Mouse (Mus musculus) retina, postnatal 7 days (tissue): ENCODE data around the gene Frat1.
"Not testable (repeated sequence)": the region's sequence is repeated elsewhere in the genome, so short reads cannot be mapped to it uniquely, and the experiment has no call there.

ENCODE experiments used
- DNase-seq: peaks from one replicate; pipeline ENCODE4 v3.0.0-alpha.2; 2012; ENCODE audit warnings: low read depth, low spot score

Frat1 gene

DNA sequence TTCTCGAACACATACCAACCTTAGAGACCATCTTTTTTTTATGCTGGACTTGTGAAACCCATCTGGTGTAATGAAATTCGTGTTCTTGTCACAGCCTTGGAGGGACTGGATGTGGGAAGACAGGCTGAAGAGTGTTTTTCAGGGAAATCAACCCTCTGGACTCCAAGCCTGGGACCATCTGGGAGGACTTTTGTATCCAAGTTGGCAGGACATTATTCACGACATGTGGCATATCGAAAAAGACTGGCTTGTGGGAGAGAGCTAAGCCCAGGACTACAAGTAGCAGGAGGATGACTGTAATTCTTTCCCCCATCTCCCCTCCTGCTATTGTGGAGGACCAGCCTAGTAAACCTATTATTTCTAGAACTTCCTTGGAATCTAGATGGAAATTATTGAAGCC is 12.4 kb downstream of the Frat1 start:
- no peak for DNase-seq

DNA sequence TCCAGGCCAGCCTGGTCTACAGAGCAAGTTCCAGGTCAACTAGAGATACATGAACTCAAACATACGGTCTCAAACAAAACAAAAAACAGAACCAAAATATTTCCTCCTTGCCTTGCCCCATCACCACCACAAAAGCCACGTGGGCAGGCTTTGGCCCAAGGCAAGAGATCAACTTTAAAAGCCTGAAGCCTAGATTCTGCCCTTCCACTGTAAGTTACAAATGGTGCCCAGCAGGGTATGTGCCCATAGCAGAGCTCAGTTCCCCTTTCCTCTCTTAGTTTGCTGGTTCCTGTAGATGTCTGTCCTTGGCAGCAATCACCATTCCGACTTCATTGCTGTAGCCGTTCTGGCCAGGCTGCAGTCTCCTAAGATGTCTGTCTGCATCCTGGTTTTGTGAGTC is 12.9 kb downstream of the Frat1 start:
- DNase-seq, result no peak

DNA sequence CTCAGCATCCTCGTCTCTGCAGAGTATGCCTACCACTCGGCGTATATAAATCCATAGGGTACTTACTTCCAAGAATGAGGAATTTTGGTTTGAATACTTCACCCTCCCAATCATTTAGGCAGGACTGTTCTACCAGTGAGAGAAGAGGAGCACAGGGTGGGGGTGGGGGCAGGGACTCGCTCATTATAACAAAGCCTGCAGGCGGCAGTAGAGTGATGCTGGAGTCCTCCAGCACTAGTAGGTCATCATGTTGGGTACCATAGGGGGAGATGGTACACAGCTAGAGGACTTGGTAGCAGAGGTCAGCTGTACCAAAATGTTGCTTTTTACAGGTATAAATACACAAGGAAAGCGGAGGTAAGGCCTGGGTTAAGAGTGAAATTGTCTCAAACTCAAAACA is 14.6 kb downstream of the Frat1 start:
- no peak for DNase-seq

DNA sequence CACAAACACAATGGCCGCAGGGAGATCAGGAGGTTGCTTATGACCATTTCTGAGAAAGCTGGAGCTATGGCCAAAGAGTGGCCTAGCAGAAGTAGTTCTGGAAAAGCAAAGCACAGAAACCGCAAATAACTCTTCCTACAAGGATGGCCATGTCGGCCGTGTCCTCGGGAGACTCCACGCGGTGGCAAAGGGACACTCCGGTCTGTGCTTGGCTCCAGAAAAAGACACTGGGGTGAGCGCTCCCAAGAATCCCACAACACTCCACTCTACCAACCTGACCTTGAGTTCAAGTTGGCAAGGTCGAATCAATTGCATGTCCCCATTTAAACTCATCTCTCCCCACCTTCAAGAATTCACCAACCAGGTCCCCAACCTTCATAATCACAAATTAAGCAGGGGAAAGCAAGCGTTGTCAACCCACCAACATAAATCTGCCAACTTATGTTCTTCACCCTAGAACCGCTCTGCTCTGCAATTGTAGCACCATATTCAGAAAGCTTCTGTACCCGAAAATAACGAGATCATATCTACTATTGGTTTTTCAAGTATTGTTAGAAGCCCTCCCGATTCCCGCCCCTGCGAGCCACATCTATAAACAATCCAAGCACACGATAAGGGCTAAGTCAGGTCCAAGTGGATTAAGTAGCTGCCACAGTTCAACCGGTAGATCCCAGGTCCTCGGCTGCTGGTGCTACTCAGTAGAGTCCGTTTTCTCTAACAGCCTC is 16.8 kb downstream of the Frat1 start:
- no peak for DNase-seq

DNA sequence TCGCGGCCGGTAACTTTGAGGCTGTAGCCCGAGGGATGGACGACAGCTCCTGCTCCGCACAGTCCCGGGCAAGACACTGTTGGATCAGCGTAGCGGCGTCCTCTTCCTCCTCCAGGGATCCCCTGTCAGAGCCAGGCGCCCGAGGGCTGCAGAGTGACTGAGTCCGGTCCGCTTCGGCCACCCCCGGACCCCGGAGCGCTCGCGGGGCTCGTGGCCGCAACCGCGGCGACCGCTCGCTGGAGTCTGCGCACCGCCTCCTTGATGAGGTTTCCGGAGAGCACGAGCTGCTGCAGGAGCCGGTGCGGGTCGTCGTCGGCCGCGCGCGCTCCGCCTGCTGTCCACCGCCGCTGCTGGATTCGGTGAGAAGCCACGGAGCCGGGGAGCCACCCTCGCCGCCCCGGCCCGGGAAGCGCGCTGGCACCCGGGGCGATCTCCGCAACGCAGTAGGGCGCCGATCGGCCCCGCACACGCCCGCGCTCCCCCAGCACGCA is 17.4 kb downstream of the Frat1 start:
- DNase-seq, result no peak

DNA sequence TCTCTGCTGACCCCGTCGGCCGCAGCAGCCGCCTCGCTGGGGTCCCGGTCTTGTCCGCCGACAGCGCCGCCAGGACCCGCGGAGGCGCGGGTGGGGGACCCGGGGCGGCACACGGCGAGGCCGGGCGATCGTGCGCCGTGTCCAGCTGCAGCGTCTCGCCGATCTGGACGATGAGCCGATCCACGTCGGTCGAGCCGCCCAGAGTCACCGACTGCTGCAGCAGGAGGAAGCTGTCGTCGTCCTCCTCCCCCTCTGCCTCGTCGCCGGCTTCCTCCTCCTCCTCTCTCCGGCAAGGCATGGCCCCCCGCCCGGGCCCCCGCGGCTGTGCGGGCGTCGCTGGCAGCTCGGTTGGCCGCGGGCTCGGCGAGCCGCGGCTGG is 17.8 kb downstream of the Frat1 start:
- not testable (repeated sequence) for DNase-seq

DNA sequence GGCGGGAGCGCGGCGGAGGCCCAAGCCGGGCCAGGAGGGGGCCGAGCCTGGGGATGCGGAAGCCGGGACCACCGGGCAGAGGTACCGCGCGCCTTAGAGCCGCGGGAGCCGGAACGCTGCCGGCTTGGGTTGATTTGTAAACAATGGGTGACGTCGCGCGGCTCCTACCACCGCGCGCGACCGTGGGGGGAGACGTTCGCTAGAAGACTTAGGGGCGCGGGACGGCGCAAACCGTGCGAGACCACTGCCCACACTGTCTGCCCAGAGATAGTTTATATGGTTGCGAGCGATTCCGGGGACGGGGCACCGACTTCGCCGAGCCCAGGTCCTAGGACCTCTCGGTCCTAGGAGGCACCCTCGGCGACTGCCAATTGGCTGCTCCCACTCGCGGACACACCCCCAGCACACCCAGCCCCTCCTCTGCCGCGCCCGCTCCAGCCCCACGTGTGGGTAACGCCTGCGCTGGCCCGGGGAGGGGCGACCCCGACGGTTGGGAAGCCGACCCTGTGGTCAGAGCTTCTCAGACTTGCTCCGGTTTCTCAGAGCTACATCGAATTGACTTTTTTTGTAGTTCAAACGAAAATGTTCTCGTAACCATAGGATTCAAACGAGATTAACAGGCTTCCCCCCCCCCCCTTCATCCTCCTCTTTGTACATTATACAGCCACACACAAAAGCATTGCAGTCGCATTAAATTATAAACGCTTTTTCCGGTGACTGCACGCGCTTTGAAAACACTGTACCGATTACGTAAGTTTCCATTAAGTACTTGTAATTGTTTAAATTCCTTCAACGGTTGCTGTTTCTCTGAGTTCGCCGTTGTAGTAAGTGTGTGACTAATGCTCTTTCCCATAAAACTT is 18.5 kb downstream of the Frat1 start, which contains the start of gene Frat2:
TSS of gene Frat2 (minus strand) at position 141 of the 860 bp plus-strand sequence.
- peak; percentile 81 for DNase-seq

DNA sequence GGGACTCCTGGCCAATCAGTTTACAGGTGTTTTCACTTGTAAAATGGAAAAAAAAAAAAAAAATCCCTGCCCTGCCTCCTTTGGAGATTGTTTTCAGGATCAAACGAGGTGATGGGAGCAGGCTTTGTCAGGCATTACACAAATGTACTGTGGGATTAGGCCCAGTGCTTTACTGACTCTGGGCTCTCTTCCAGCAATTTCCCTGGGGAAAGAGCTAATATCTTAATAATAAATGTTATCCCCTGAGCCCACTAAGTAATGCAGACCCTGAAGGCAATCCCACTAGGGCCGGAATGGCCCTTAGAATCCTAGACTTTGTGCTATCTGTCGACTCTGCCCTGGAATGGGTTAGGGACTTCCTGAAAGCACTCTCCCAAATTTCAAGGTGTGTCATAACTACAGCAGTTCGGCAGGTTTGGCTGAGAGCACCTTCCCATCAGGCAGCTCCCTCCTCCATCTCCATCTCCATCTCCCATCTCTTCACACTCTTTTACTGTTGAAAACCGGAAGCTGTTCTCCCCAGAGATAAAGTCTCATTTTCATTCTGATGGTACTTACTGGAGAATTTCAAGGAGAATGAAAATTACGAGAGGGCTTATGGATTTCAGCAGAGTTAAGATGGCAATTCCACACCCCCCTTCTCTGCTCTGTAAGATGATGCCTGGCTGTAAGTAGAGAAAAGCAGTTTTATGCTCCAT is 20.4 kb downstream of the Frat1 start:
- no peak for DNase-seq

DNA sequence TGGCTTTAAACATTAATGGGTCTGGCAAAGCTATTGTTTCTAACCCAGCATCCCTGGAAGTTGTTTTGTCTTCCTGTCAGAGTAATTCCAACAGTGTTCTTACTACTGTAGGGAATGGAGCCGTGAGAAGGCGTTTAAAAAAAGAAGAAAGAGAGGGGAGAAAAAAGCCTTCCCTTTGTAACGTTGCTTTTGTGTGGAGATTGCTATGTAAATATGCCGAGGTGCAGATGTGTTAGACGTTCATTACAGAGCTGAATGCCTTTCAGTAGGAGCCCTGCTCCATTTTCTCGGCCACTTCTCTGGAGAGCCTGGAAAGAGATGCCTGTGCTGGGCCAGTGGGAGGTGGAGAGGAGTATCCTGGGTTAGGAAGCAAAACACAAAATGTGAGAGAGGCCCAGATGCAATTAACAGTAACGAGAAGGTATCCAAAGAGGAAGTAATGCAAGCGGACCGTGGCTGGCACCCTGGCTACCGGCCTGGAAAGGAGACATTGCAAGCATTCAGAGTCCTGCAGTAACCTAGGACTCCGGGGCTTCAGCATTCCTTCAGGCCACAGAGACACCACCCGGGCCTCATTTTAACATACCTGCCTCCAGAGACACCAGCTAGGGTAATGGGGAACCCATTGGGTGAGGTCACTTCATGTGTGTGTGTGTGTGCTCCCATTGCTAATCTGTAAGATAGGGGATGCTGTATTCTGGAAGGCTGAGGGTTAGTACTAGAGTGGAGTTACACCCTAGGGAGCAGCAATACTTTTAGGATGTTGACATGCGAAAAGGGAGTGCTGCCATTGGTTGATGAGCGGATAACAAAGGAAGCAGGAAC is 21.2 kb downstream of the Frat1 start:
- no peak for DNase-seq

DNA sequence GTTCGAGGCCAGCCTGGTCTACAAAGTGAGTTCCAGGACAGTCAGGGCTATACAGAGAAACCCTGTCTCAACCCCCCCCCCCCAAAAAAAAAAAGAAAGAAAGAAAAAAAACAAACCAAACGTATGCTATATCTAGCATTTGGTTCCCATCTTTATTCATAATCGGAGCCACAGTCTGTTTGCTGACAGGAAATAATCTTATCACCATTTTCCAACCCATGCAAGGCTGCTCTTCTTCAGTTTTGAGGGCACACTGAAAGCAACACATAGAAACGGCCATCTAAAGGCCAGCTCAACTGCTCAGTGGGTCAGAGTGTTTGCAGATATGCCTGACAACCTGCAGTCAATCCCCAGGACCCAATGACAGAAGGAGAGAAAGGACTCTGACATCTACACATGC is 22.7 kb downstream of the Frat1 start:
- DNase-seq, result no peak

DNA sequence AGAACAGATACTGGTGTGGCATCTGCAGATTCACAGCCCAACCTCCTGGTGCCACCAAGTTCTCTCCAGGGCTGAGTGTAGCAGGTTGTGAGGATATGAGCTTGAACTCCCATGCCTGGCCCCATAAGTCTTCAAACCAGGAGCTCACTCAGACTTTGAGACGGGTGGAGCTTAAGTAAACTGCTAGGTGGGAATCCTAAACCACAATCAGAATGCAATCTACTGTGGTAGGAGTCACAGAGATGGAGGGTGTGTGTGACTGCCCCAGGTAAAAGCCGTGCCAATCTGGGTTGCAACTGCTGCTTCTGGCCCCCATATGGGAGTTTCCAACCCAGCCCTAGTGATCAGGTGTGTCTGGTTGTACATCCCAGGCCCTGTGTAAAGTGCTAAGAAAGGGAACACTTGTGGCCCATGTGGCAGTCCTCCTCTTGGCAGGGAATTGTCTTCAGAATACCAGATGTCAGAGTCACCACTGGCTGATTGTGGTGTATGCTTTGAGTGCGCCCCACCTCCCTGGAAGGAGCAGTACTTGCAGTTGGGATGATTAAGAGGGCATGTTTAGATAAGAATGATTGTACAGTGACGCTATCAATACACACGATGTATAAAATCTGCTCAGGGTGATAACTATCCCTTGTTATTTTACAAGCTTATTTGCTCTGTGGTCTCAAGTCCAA is 27.5 kb downstream of the Frat1 start:
- no peak for DNase-seq

DNA sequence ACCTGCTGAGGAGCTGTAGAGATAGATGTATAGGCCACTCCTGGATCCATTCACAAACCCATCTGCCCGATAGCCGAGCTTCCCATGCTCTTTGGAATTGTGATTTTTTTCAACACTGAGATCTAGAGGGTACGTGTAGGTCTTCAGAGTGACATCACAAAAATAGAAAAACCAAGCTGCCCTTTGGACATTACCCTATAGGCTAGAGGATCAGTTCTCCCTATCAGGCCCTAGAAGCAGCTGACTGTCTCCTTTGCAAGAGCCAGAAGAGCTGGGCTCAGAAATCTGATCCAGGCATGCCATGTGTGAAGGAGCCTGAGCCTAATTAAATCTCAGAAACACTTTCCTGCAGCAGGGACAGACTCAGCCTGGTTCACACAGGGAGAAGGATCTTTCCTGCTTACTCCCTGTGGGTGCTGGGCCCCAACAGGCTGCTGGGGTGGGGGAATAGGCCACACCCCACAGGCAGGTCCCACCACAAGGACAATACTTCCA is 28.1 kb downstream of the Frat1 start:
- DNase-seq, result no peak

DNA sequence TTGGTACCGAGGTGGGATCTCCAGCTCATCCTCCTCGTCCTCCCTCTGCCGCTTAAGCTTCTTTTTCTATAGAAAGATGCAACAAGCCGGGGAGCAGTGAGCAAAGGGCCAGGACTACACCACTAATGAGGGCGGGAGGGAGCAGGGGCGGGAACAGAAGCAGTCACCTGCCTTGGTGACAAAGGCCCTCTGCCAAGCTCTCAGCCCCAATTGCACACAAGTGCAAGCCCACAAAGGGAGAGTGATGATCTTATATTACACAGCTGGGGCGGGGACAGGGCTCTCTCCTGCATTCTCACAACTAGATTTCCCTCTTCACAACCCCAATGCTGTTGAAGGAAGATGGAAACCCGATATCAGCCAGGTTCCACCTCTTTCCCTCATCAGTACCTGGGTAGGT is 36.9 kb downstream of the Frat1 start:
- no peak for DNase-seq

DNA sequence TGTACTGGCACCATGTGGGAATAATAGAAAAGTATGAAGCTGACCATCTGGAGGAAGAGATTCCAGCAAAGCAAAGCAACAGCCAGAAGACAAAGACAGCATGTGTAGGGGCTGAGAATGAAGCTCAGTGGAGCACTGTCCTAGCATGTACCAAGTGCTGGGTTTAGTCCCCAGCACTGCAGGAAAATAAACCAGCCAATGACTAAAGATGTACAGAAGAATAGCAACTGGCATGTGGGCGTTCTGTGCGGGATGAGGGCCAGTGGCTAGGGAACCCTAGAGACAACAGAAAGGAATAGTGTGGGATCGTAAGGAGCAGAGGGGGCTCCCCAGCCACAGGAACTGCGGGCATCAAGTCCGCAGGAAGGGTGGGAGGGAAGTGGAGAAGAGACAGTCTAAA is 39.5 kb downstream of the Frat1 start:
- no peak for DNase-seq

DNA sequence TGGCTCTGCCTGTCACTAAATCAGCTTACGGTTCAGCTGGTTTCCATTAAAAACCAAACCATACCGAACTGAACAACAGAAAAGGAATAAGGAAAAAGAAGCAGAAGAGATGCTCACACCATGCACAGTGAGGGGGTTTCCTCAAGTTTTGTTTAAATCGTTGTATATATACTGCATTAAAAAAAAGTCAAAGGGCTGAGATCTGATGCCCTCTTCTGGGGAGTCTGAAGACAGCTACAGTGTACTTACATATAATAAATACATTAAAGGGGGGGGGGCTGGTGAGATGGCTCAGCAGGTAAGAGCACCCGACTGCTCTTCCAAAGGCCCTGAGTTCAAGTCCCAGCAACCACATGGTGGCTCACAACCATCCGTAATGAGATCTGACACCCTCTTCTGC is 40.2 kb downstream of the Frat1 start:
- DNase-seq, result not testable (repeated sequence)

DNA sequence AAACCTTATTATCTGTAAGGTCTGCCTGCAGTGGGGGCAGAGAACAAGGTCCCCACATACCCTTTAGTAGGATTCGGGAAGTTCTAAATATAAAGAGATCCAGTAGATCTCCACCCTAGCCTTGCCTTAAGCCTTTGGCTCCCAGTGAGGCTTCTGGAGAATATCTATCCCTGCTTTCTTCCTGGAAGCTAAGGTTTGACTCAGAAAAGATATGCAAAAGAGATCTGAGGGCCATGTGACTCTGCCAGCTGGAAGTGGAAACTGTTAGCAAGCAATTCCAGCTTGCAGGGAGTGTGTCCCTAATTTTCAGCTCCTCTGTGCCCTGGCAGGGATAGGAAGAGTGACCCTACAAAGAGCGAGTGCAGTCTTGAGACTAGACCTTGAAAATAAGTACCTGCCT is 42.5 kb downstream of the Frat1 start:
- no peak for DNase-seq

DNA sequence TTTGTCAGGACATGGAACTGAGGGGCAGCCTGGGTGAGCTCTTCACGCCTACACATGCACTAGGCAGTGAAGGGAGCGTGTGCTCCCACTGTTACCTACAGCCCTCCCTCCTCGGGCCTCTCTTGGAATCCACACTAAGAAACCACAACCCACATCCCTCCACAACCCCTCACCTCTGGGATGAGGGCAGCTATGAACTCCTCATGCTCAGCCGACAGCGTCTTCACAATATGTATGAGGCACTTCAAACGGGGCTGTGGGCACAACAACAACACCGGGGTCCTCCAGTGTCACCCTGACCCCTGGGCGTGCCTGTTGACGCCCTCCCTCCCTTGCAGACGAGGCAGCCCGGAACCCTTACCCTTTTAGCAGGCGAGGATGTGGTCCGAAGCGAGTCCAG is 44.6 kb downstream of the Frat1 start:
- DNase-seq, result no peak

DNA sequence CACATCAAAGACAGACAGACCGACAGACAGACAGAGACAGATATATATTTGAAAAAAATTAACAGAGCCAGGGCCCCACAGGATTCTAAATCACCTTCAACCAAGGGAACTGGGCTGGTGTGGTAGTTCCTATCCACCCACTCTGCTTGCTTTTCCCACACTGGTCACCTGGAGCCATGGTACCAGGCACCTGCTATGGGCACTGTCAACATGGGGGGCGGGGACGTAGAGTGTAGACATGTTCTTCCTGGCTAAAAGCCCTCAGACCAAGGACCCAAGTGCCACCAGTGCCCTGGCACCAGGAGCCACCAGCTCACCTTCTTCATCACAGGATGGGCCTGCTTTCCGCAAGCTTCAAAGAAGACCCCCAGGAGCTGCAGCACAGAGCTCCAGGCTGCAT is 52.1 kb downstream of the Frat1 start:
- DNase-seq, result no peak
